Mouse (Mus musculus): ENCODE measurements around the gene Yars.
"Not testable (repeated sequence)": the region's sequence is repeated elsewhere in the genome, so short reads cannot be mapped to it uniquely, and the experiment has no call there.

Gene Yars

GRCm38 (mm10) chr4:129188803-129189541, 588 bp upstream of the Yars start:
- DNase-seq: peak; percentile 67

- no peak for DNase-seq
Observed at GRCm38 (mm10) chr4:129190538-129190937, 978 bp downstream of the Yars start.

DNA sequence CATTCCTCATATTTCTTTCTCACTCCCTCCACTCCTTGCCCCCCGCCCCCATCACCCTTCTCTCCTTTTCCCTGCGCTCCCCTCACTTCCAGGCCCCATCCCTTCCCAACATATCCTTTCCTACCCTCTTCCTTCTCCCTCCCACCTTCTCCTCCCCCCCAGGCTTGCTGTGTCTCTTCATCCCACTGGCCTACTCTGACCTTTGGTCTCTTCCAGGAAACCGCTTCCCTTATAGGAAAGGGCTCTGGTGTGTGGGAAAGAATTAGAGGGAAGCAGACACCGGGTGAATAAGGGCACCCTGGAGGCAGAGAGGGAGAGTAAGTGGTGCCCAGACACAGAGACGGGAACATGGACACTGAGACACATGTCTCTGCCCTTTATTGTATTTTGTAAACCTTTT, 2.1 kb downstream of the Yars start:
- no peak for DNase-seq

DNA sequence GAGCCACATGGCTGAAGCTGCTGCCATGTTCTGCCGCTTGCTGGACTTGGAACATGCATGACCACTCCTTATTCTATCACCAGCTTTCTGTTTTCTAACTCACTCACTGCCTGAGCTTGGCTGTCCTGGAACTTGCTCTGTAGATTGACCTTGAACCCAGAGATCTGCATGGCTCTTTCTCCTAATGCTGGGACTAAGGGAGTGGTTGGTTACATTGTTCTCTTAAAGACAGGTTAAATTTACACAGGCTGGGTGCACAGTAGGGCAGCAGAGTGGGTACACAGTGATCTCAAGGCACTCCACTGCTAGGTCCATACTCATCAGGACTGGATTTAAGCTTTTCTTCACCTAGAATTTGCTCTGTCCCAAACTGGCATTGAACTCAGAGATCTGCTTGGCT, 4.7 kb downstream of the Yars start:
- no peak for DNase-seq

DNA sequence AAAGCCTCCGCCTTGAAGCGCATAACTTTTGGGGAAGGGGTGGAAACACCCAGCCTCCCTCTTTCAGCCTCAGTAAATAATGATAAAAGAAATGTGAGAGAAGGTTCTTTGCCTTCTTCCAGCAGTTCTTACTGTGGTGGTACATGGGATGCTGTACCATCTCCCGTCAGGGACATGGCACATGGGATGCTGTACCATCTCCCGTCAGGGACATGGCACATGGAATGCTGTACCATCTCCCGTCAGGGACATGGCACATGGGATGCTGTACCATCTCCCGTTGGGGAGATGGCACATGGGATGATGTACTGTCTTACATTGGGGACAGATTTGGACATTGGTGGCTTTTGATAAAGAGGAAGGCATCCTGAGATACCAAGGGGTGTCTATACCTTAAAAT, 8.0 kb downstream of the Yars start:
- no peak for DNase-seq

GRCm38 (mm10) chr4:129204655-129205054, 15.1 kb downstream of the Yars start:
- DNase-seq: no peak

GRCm38 (mm10) chr4:129206792-129207191, 17.2 kb downstream of the Yars start:
- DNase-seq: no peak

DNA sequence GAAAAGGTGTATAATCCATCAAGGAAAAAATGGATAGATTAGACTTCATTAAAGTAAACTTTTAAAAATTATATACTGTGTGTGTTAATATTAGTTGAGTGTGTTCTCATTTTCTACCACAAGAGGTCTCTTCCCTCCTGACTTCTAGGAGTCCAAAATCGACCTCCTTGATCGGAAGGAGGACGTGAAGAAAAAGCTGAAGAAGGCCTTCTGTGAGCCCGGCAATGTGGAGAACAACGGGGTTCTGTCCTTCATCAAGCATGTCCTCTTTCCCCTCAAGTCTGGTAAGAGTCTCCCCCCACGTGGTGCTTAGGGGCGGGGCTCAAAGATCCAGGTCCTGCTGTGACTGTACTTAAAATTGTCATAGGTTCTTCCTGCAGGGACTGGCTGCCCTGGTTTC, 19.9 kb downstream of the Yars start:
- no peak for DNase-seq

DNA sequence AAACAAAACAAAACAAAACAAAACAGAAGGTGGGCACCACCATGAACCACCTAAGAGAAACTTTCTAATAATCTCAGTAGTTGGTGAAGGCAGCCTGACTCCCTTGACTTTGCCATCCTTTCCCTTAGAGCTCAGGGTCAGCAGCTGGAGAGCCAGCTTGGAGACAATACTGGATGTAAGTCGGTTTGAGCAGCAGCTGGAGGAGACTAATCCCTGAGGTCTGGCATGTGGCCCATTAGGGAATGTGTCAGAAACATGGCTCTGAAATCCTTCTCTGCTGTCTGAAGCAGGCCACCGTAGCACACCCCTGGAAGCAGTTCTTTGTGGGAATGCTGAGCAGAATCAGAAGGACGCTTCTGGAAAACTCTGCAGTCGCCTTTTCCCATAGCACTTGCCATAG, 21.9 kb downstream of the Yars start:
- DNase-seq: no peak

GRCm38 (mm10) chr4:129212486-129212885, 22.9 kb downstream of the Yars start:
- DNase-seq: not testable (repeated sequence)

- DNase-seq: no peak
Observed at GRCm38 (mm10) chr4:129218569-129219175, 29.1 kb downstream of the Yars start.

DNA sequence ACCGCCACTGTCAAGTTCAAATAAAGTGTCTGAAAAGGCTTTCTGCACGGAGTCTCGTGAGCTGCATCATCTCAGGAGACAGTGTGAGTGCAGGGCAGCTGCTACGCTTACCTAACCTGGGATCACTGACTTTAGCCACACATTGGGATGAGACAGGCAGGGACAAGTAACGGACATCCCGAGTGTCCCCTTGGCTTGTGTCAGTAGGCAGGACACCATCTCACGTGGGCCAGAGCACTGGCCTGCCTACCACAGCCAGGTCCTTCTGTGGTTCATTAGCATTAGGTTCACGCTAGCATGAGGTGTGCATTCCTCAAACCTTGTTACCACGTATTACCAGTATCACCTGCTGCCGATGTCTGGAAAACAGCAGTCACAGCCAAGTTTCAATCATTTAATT, 29.6 kb downstream of the Yars start:
- no peak for DNase-seq

GRCm38 (mm10) chr4:129220376-129221089, 31.0 kb downstream of the Yars start:
- peak; percentile 72 for DNase-seq

GRCm38 (mm10) chr4:129221097-129222010, 31.8 kb downstream of the Yars start:
- DNase-seq: no peak

- DNase-seq: peak; percentile 35
Observed at GRCm38 (mm10) chr4:129222019-129222925, 32.7 kb downstream of the Yars start.

- peak; percentile 36 for DNase-seq
Observed at GRCm38 (mm10) chr4:129223421-129224281, 34.1 kb downstream of the Yars start.

- peak; percentile 45 for DNase-seq
Observed at GRCm38 (mm10) chr4:129225315-129225714, 35.8 kb downstream of the Yars start.

- DNase-seq: no peak
Observed at GRCm38 (mm10) chr4:129226441-129226963, 36.9 kb downstream of the Yars start.

DNA sequence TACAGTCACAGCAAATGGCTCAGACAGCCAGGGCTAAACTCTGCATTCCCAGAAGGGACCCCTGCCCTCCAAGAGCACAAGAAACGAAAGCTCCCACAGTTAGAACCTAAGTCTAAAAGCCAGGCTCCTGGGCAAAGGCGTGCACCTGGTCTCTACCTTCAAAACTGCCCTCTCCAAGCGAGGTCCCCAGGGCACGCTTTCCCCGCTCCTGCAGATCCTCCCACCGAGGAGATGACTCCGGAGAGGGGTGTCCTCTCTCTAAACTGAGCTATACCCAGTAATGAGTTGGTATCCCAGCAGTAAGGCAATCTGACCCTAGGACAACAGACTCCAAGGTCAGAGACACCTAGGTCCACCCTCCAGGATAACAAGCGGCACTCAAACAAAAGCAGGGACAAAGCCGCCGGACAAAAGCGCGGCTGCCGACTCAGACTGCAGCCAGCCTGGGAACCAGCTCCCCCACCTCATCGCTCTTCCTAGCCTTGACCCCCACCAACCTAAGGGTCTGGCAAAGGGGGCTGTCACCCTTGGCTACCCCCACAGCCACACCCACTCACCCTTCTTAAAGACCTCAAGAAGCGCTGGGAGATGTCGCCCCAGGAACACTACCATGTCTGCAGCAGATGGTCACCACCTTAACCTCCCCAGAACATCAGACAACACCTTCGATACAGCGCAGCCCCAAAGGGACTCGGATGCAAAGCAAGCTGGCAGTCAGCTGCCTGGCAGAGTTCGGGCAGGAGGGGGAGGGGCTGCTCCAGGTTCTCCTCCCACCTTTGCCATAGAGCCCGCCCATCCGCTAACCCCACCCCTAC, 37.8 kb downstream of the Yars start:
- DNase-seq: peak; percentile 41

- DNase-seq: peak; percentile 36
Observed at GRCm38 (mm10) chr4:129227985-129228381, 38.4 kb downstream of the Yars start.
